Mouse (Mus musculus) WW6 (cell line): Measurements from ENCODE around the gene Inpp5f.
"Not testable (repeated sequence)": the region's sequence is repeated elsewhere in the genome, so short reads cannot be mapped to it uniquely, and the experiment has no call there.

ENCODE experiments used
- DNase-seq: peaks from one replicate; pipeline ENCODE4 v3.0.0-alpha.2; 2013; ENCODE audit warnings: low read depth, low spot score

Inpp5f gene

GRCm38 (mm10) chr7:128610897-128611798 lies at the start of gene Inpp5f:
TSS of gene Inpp5f (plus strand) at chr7:128611328.
- DNase-seq, result peak; percentile 71

DNA sequence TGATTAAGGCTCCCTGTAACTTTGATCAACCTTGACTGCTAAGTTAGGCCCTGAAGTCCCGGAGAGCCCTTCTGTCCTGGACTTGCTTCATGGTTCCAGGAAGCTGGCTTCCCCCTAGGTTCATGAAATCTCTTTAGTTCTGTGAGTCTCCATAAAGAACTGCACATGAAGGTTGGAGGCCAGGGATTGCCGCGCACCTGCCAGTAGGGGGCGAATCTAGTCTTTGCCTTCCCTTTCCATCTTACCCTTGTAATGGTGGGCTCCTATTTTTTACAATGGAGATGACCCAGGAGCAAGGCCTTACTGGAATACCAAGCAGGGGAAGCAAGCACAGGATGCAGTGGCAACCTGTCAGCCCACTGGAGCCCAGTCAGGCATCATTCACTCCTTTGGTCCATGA lies 47.8 kb upstream of the Inpp5f start:
- DNase-seq, result no peak

GRCm38 (mm10) chr7:128566311-128566710 lies 44.8 kb upstream of the Inpp5f start:
- DNase-seq, result no peak

GRCm38 (mm10) chr7:128567561-128568244 lies 43.4 kb upstream of the Inpp5f start:
- DNase-seq, result no peak

DNA sequence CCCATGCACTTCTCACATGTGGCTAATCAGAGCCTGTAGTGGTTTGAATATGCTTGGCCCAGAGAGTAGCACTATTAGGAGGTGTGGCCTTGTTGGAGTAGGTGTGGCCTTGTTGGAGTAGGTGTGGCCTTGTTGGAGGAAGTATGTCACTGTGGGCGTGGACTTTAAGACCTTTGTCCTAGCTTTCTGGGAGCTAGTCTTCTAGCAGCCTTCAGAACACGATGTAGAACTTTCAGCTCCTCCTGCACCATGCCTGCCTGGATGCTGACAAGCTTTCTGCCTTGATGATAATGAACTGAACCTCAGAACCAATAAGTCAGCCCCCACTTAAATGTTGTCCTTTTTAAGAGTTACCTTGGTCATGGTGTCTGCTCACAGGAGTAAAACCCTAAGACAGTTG lies 41.7 kb upstream of the Inpp5f start:
- DNase-seq, result not testable (repeated sequence)

DNA sequence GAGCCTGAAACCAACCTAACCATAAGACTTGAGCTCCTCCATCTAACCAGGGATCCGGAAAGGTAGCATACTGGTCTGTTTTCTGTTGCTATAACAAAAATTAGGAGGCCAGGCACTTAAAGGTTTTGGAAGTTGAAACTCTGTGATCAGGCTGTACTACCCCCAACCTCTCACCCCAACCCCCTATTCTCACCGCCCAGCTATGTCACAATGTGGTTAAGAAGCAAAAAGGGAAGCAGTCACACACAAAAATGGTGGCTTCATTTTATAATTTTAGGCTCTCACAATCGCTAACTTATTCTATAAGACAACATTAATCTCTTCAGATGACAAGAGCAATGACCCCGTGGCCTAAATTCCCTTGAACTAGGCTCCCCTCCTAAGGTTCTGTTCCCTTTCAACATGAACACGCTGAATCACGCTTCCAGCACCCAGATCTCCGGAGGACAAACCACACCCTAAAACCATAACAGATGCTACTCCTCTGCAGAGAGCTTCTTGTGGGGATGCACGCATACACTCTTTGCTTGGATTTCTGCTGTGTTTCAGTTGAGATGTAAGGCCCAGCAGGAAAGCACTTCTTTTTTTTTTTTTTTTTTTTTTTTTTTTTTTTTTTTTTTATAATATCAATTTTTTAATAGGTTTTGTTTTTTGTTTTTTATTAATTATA lies 41.0 kb upstream of the Inpp5f start:
- no peak for DNase-seq

DNA sequence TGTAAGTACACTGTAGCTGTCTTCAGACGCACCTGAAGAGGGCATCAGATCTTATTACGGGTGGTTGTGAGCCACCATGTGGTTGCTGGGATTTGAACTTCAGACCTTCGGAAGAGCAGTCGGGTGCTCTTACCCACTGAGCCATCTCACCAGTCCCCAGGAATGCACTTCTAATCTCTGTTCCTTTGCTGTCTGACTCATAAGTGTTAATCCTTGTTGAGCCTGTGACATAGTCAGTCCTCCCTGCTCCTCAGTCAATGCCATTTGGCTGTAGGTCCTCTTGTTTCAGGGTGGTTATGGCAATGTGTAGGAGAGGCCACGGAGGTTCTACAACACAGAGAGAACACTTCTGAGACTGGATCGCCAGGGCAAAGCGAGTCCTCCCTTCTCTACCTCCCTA lies 40.5 kb upstream of the Inpp5f start:
- DNase-seq, result not testable (repeated sequence)

GRCm38 (mm10) chr7:128572030-128572429 lies 39.1 kb upstream of the Inpp5f start:
- no peak for DNase-seq

- DNase-seq, result no peak
Measured at GRCm38 (mm10) chr7:128575211-128575610, 35.9 kb upstream of the Inpp5f start.

DNA sequence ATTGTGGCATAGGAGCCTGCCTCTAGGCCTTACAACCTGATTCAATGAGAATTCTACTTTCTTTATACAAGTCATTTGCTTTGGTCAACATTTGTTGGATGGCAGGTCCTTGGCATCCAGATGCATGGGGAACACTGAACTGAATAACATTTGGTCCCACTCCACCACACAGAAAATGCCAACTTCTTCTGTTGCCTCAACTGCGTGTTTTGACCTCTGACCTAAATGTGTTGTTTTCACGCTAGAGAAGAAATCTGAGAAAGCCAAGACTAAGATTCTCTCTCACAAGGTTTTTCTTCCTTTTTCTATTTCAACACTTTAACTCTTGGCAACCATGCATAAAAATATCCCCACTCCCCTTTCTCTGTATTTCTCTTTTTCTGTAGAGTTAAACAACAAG lies 35.3 kb upstream of the Inpp5f start:
- DNase-seq, result no peak

DNA sequence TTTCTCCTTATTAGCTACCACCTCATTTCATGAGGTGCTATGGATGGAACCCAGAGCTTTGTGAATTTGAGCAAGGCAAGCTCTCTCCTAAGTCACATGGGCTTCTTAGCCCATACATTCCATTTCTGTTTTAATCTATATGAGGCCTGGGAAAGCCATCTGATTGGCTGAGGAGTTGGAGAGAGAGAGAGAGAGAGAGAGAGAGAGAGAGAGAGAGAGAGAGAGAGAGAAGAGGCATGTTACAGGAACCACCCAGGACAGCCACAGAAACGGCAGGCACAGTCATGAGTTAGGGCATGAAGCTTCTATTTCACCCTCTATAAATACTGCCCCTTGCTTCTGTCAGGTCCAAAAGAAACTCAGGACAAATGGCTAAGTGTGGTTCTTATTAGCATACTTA lies 33.5 kb upstream of the Inpp5f start:
- no peak for DNase-seq

DNA sequence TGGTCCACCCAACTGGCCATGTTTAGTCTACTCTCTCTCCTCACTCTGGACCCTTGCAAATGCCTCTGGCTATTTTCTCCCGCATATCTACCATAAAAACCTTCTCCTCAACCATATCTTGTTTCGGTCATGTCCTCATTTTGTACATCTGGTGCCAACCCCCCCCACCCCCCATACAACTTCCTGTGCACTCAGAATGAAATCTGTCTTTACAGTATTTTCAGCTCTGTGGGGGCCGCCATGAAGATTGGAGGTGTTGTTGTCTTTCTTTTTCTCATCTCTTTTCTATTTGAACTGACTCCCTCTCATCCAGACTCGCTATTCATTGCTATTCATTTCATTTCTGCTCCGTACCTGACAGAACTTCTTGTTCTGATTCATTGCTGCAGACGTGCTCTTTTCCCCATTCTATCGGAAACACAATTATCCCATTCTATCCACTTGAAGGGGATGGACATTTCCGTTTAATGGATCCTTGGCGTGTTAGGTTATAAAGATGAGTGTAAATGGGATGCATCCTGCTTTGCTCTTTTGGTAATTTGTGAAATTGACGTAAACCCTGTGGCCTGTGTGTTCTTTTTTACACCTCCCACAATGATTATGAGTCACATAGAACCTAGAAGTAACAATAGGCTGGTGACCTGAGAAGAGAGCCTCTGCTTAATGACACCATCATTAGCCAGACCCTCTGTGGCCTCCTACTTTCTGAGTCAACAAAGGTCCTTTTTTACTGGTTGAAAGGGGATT lies 32.8 kb upstream of the Inpp5f start:
- no peak for DNase-seq

- no peak for DNase-seq
Measured at GRCm38 (mm10) chr7:128579381-128579780, 31.7 kb upstream of the Inpp5f start.

- no peak for DNase-seq
Measured at GRCm38 (mm10) chr7:128580318-128580717, 30.8 kb upstream of the Inpp5f start.

DNA sequence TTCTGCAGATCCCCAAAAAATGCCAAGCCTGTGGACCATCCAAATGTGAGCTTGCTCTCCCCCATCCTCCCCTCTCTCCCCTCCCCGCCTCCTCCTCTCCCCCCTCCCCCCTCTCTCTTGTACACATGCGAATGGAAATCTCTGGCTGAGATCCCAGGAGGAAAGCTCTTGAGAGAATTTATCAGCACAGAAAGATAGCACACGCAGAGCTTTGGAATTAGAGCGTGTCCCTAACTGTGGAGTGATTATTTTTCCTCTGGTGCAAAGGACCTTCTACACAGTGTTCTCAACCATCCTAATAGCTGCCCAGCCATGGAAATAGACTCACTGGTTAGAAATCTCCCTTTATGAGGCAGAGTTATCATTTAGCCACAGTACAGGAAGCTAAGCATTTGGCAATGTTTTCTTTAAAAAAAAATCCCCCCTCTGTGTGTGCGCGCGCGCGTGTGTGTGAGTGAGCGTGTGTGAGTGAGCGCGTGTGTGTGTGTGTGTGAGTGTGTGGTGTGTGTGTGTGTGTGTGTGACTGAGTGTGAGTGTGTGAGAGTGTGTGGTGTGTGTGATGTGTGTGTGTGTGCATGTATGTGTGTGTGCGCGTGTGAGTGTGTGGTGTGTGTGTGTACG lies 29.2 kb upstream of the Inpp5f start:
- no peak for DNase-seq

GRCm38 (mm10) chr7:128583213-128583948 lies 27.7 kb upstream of the Inpp5f start:
- DNase-seq, result no peak

DNA sequence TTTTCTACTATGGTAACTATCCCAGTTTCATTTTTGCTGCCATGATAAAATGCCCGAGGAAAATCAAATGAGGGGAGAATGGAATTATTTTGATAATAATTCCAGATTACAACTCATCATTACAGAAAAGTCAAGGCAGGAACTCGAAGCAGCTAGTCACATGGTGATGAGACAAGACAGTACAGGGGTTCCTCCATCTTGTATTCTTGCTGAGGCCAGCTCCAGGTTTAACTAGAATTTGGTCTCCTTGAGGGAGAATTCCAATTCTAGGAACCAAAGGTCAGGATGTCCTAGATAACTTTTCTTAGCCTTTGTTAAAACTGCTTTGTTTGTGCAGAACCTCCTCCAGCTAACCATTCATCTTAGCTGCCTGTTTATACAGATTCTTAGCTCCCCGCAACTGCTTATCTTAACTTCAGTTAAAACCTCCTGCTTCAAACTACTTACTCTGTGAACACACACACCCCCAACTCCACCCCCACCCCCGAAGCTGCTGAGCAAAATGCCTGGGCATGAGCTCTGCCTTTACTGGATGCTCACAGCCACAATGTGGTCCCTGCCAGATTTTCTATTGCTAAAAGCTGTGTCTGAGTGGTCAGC lies 23.7 kb upstream of the Inpp5f start:
- no peak for DNase-seq

GRCm38 (mm10) chr7:128591345-128592084 lies 19.6 kb upstream of the Inpp5f start:
- DNase-seq, result no peak
